Mouse (Mus musculus): Measurements from ENCODE around the gene Nsun7. TPM values are rescaled to one million over a fixed set of nuclear protein-coding genes. Genes with fewer than 3 reads are reported as not detected.

The Nsun7 gene
- polyA plus RNA-seq, 1 experiment from 2014 or later = 1.1 TPM

- 37% methylated on average over 10 of the region's 10 CpGs for WGBS
- no peak overlapping the region for H3K4me2 ChIP-seq (replicated peaks)
- H3K27ac ChIP-seq = no peak overlapping the region
- H3K4me3 ChIP-seq = no peak overlapping the region
- H3K9ac ChIP-seq = no peak overlapping the region
- H3K36me3 ChIP-seq = peaks cover 2% of the 10 kb centered on the region; the same call in 1 of the 2 replicates
- H3K9me3 ChIP-seq = no peaks in the 10 kb centered on the region
- peaks cover 9% of the 10 kb centered on the region; the same call in 1 of the 2 replicates for H3K27me3 ChIP-seq
- ATAC-seq (ENCODE audit: low FRiP score, low read depth) = no peak
- H3K4me1 ChIP-seq = peaks cover 20% of the 10 kb centered on the region
Measured at GRCm38 (mm10) chr5:66341848-66342247, 82.2 kb downstream of the Nsun7 start.

- H3K27me3 ChIP-seq = peaks cover 6% of the 10 kb centered on the region; the same call in 1 of the 2 replicates
- no peak overlapping the region for H3K4me3 ChIP-seq
- no peak overlapping the region for H3K4me2 ChIP-seq (replicated peaks)
- H3K9ac ChIP-seq = no peak overlapping the region
- no peak for ATAC-seq (ENCODE audit: low FRiP score, low read depth)
- H3K9me3 ChIP-seq = no peaks in the 10 kb centered on the region
- H3K4me1 ChIP-seq = peaks cover 16% of the 10 kb centered on the region
- peaks cover 3% of the 10 kb centered on the region; the same call in 1 of the 2 replicates for H3K36me3 ChIP-seq
- 70% methylated on average over 9 of the region's 9 CpGs for WGBS
- H3K27ac ChIP-seq = no peak overlapping the region
Measured at GRCm38 (mm10) chr5:66342285-66342684, 82.6 kb downstream of the Nsun7 start.

DNA sequence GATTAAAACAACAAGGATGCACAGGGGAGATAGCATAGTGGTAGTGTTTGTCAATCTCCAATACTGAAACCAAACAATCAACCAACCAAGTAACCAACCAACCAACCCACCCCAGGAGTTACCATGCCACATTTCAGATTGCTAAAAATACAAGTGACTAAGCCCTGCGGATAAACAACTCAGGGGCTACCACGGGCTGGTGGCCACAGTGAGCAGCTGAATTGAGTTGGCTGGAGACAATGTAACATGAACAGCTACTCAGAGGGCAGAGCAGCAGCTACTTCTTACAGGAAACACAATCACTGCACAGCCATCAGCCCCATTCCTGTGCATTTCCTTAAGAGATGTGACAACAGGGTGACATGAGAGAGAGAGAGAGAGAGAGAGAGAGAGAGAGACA, 84.5 kb downstream of the Nsun7 start:
- Histone ChIP-seq H3K27ac (no peak overlapping the region), H3K36me3 (peaks cover 3% of the 10 kb centered on the region; the same call in 1 of the 2 replicates), H3K4me1 (peaks cover 6% of the 10 kb centered on the region), H3K4me3 (no peak overlapping the region), H3K27me3 (no peaks in the 10 kb centered on the region), H3K9ac (no peak overlapping the region), H3K4me2 (replicated peaks) (no peak overlapping the region), H3K9me3 (no peaks in the 10 kb centered on the region)
- ATAC-seq (ENCODE audit: low FRiP score, low read depth) = no peak
- 78% methylated on average over 2 of the region's 2 CpGs for WGBS

- H3K27me3 ChIP-seq = no peaks in the 10 kb centered on the region
- H3K27ac ChIP-seq = no peak overlapping the region
- no peak overlapping the region for H3K4me3 ChIP-seq
- no peak overlapping the region for H3K4me2 ChIP-seq (replicated peaks)
- no peak for ATAC-seq (ENCODE audit: low FRiP score, low read depth)
- peaks cover 3% of the 10 kb centered on the region for H3K36me3 ChIP-seq
- no peak overlapping the region for H3K9ac ChIP-seq
- WGBS = 26% methylated on average over 3 of the region's 3 CpGs
- H3K4me1 ChIP-seq = peaks cover 6% of the 10 kb centered on the region
- no peaks in the 10 kb centered on the region for H3K9me3 ChIP-seq
Measured at GRCm38 (mm10) chr5:66345140-66345539, 85.4 kb downstream of the Nsun7 start.

DNA sequence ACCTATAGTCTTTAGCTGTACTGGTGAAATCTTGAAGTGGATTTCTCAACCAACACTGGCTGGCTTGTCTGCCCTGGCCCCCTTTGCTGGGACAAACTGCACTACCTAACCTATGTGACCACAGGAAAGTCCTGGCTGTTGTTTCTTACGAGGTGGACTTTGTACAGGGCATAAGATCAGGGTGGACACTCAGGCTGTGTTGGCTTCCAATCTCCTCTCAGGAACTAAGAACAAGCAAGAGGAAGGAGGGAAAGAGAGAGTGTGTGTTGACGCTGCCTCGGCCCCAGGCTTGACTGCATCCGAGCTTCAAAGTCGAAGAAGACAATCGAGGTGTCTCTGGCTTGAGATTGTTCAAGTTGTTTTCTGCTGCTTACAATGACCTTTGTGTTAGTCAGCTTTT, 87.1 kb downstream of the Nsun7 start:
- no peak overlapping the region for H3K9ac ChIP-seq
- 91% methylated on average over 6 of the region's 6 CpGs for WGBS
- ATAC-seq (ENCODE audit: low FRiP score, low read depth) = no peak

More for the DNA sequence above, 87.1 kb downstream of the Nsun7 start:
- H3K4me2 ChIP-seq (replicated peaks) = no peak overlapping the region
- no peak overlapping the region for H3K27ac ChIP-seq
- no peaks in the 10 kb centered on the region for H3K9me3 ChIP-seq
- peaks cover 16% of the 10 kb centered on the region for H3K4me1 ChIP-seq
- H3K4me3 ChIP-seq = no peak overlapping the region
- no peaks in the 10 kb centered on the region for H3K27me3 ChIP-seq
- H3K36me3 ChIP-seq = peaks cover 3% of the 10 kb centered on the region

Other genes with a start within 250 kb of the Nsun7 start
- gene Rbm47, start 86.8 kb upstream of the Nsun7 start, polyA plus RNA-seq (2015; fragmentation: Nextera tagmentation; extraction: Ambion mirVana) = 3.7 and 4.0 TPM in 2 replicates

Measured in limb, embryonic 13.5 days (tissue).